Mouse (Mus musculus): ENCODE measurements around the gene Btbd35f27.
"Not testable (repeated sequence)": the region's sequence is repeated elsewhere in the genome, so short reads cannot be mapped to it uniquely, and the experiment has no call there.

Gene Btbd35f27

GRCm38 (mm10) chrX:4951835-4952234 is at the start of gene Btbd35f27:
Btbd35f27 (plus strand) TSS chrX:4952135.
- DNase-seq (ENCODE audit: low spot score), result not testable (repeated sequence)

All from layer of hippocampus, adult 11-12 months (tissue).